Mouse (Mus musculus) embryonic fibroblast, embryonic 13.5 days (primary cell): Measurements from ENCODE around the gene App.

Experiments used
- CTCF ChIP-seq: IDR thresholded peaks from 2 replicates; pipeline ENCODE4 v1.5.1; 2011; ENCODE audit warnings: mild to moderate bottlenecking, control low read depth, low read length, moderate library complexity, borderline replicate concordance; ENCODE audit not compliant: insufficient read depth
- POLR2A ChIP-seq: IDR thresholded peaks from 2 replicates; pipeline ENCODE4 v1.6.1; 2011; ENCODE audit warnings: low read depth, mild to moderate bottlenecking, control low read depth, low read length, moderate library complexity

DNA sequence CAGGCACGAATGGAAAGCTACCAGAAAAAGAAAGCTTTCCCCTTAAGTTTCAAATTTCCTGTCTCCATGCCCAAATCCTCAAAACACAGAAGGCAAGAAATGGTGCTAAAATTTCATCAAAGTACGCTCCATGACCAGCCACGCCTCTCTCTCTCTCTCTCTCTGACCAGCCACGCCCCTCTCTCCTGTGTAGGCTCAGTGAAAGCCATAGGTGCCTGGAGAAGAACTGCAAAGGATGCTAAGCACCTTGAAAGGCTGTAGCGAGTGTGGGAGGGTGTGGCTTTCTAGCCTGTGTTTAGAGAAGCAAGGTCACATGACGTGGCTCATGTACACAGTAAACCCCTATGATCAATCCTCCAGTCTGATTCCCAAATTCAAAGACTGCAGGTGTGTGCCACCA is 126.3 kb downstream of the App start:
- TF ChIP-seq CTCF, result no peak
- TF ChIP-seq POLR2A, result no peak
